Mouse (Mus musculus): ENCODE data around the gene Aadacl2. TPM values are rescaled to one million over a fixed set of nuclear protein-coding genes. Genes with fewer than 3 reads are reported as not detected.

Aadacl2 gene
- not detected in 2 replicates for polyA plus RNA-seq (2015; fragmentation: Nextera tagmentation; extraction: Ambion mirVana)

DNA sequence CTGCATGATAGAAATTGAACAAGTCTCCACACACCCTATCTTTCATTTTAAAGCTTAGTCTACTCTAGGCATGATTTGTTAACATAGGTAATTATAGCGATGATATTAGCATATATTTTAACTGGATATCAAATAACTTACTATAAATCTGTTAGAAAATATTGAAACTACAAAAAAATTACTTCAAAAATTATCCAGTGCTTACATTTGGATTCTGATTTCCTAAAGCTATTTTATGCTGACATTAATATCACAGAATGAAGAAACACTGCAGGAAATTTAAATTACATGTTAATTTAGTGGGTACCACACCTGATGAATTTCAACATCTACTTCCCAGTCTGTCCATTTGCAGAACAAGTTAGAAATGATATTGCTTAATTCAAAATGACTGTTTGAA lies at the start of gene Aadacl2:
TSS of gene Aadacl2 (plus strand) at position 301 of the 400 bp plus-strand sequence.
- H3K4me3 ChIP-seq (ENCODE audit: low read length), result no peak within 1 kb of the TSS
- no peaks in the 10 kb centered on the region for H3K27me3 ChIP-seq (replicated peaks; ENCODE audit: control insufficient read depth, insufficient read depth, low read length)
- no peak within 1 kb of the TSS for H3K27ac ChIP-seq (ENCODE audit: low read depth, low read length)
- H3K36me3 ChIP-seq (ENCODE audit: control insufficient read depth, insufficient read depth, low read length), result no peaks in the 10 kb centered on the region
- no peak within 1 kb of the TSS for H3K4me2 ChIP-seq (ENCODE audit: low read length)
- WGBS, result 77% methylated on average over 1 of the region's 1 CpGs
- no peaks in the 10 kb centered on the region for H3K9me3 ChIP-seq (ENCODE audit: control insufficient read depth, low read length)
- no peak within 1 kb of the TSS for H3K9ac ChIP-seq (ENCODE audit: low read depth, low read length)
- no peak for ATAC-seq
- H3K4me1 ChIP-seq (ENCODE audit: control insufficient read depth, insufficient read depth, low read depth, low read length), result no peaks in the 10 kb centered on the region

GRCm38 (mm10) chr3:59970891-59971290 lies 35.7 kb upstream of the Aadacl2 start:
- 89% methylated on average over 5 of the region's 5 CpGs for WGBS
- H3K27ac ChIP-seq (ENCODE audit: low read depth, low read length), result no peak overlapping the region
- no peaks in the 10 kb centered on the region for H3K9me3 ChIP-seq (ENCODE audit: control insufficient read depth, low read length)
- H3K27me3 ChIP-seq (replicated peaks; ENCODE audit: control insufficient read depth, insufficient read depth, low read length), result no peaks in the 10 kb centered on the region
- no peak for ATAC-seq
- no peaks in the 10 kb centered on the region for H3K4me1 ChIP-seq (ENCODE audit: control insufficient read depth, insufficient read depth, low read depth, low read length)
- H3K4me3 ChIP-seq (ENCODE audit: low read length), result no peak overlapping the region
- no peak overlapping the region for H3K9ac ChIP-seq (ENCODE audit: low read depth, low read length)
- no peaks in the 10 kb centered on the region for H3K36me3 ChIP-seq (ENCODE audit: control insufficient read depth, insufficient read depth, low read length)
- H3K4me2 ChIP-seq (ENCODE audit: low read length), result no peak overlapping the region

DNA sequence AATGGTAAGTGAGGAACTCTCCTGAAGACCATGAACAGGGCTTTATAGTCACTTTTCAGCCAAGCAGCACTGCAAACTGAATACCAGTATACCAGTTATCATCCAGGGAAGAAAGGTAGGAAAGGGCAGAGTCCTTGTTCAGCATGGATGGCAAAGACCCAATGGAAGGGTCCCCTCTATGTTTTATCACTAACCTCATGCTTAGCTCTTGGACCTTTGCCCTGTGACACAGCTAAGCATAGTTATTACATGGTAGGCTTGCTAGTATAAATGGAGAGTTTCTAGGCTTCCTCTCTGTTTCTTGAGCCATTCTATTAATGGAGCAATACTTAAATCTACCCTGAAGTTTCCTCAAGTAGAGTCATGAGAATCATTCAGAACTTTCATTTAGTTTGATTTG lies 32.0 kb upstream of the Aadacl2 start:
- Histone ChIP-seq H3K4me2 (ENCODE audit: low read length) (no peak overlapping the region), H3K9me3 (ENCODE audit: control insufficient read depth, low read length) (no peaks in the 10 kb centered on the region), H3K27ac (ENCODE audit: low read depth, low read length) (no peak overlapping the region), H3K4me3 (ENCODE audit: low read length) (no peak overlapping the region), H3K36me3 (ENCODE audit: control insufficient read depth, insufficient read depth, low read length) (no peaks in the 10 kb centered on the region), H3K9ac (ENCODE audit: low read depth, low read length) (no peak overlapping the region), H3K27me3 (replicated peaks; ENCODE audit: control insufficient read depth, insufficient read depth, low read length) (no peaks in the 10 kb centered on the region), H3K4me1 (ENCODE audit: control insufficient read depth, insufficient read depth, low read depth, low read length) (no peaks in the 10 kb centered on the region)
- ATAC-seq, result no peak

DNA sequence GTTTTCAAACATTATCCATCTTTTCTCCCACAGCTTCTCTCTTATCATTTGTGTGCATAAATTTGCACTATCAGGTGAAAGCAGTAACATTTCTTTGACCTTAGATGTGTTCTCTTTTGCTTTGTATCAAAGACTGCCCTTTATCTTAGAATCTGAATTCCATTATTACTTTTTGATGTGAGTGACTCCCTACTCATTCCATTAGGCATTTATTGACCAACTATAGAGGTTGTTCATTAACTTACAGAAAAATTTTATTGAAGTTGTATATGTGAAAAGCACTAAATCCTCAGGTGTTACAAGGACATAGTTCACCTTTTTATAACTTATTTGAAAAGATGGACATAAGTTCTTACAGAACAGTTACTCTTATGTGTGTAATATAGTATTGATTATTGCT lies 2.9 kb upstream of the Aadacl2 start:
- H3K27ac ChIP-seq (ENCODE audit: low read depth, low read length), result no peak overlapping the region
- H3K4me1 ChIP-seq (ENCODE audit: control insufficient read depth, insufficient read depth, low read depth, low read length), result no peaks in the 10 kb centered on the region
- H3K9me3 ChIP-seq (ENCODE audit: control insufficient read depth, low read length), result no peaks in the 10 kb centered on the region
- no peak overlapping the region for H3K9ac ChIP-seq (ENCODE audit: low read depth, low read length)
- no peak for ATAC-seq
- no peak overlapping the region for H3K4me2 ChIP-seq (ENCODE audit: low read length)
- H3K27me3 ChIP-seq (replicated peaks; ENCODE audit: control insufficient read depth, insufficient read depth, low read length), result no peaks in the 10 kb centered on the region
- no peak overlapping the region for H3K4me3 ChIP-seq (ENCODE audit: low read length)
- no peaks in the 10 kb centered on the region for H3K36me3 ChIP-seq (ENCODE audit: control insufficient read depth, insufficient read depth, low read length)

DNA sequence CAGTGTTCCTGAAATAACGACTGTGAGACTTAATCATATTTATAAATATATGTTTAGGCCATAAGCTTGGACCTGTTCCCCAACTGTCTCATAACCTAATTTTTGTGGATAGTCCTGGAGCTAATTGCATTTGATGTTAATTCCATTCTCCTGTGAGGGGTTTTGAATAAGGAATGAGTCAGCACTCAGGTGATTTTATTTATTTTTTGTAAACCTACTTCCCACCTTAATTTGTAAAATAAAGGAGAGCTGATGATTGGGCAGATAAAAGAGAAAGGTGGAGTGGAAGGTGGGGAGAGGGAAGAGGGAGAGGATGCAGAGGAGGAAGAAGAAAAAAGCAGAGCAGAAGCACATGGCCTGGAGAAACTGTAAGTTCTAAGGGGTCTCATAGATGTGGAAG lies 18.9 kb downstream of the Aadacl2 start, which contains the start of gene Aadac:
TSS of gene Aadac (plus strand) at position 301 of the 400 bp plus-strand sequence.
- no peak for ATAC-seq
- Histone ChIP-seq H3K27me3 (replicated peaks; ENCODE audit: control insufficient read depth, insufficient read depth, low read length) (no peaks in the 10 kb centered on the region), H3K36me3 (ENCODE audit: control insufficient read depth, insufficient read depth, low read length) (no peaks in the 10 kb centered on the region), H3K4me2 (ENCODE audit: low read length) (no peak within 1 kb of the TSS), H3K4me3 (ENCODE audit: low read length) (no peak within 1 kb of the TSS), H3K4me1 (ENCODE audit: control insufficient read depth, insufficient read depth, low read depth, low read length) (no peaks in the 10 kb centered on the region), H3K9ac (ENCODE audit: low read depth, low read length) (no peak within 1 kb of the TSS), H3K27ac (ENCODE audit: low read depth, low read length) (no peak within 1 kb of the TSS), H3K9me3 (ENCODE audit: control insufficient read depth, low read length) (no peaks in the 10 kb centered on the region)
- 71% methylated on average over 1 of the region's 1 CpGs for WGBS

- Histone ChIP-seq H3K36me3 (ENCODE audit: control insufficient read depth, insufficient read depth, low read length) (no peaks in the 10 kb centered on the region), H3K27me3 (replicated peaks; ENCODE audit: control insufficient read depth, insufficient read depth, low read length) (no peaks in the 10 kb centered on the region), H3K4me3 (ENCODE audit: low read length) (no peak overlapping the region), H3K4me2 (ENCODE audit: low read length) (no peak overlapping the region), H3K9ac (ENCODE audit: low read depth, low read length) (no peak overlapping the region), H3K27ac (ENCODE audit: low read depth, low read length) (no peak overlapping the region), H3K4me1 (ENCODE audit: control insufficient read depth, insufficient read depth, low read depth, low read length) (no peaks in the 10 kb centered on the region), H3K9me3 (ENCODE audit: control insufficient read depth, low read length) (no peaks in the 10 kb centered on the region)
- WGBS, result 88% methylated on average over 4 of the region's 4 CpGs
- ATAC-seq, result no peak
These were observed 25.0 kb downstream of the Aadacl2 start for GRCm38 (mm10) chr3:60031511-60031910.

GRCm38 (mm10) chr3:60046221-60046913 lies 39.8 kb downstream of the Aadacl2 start:
- H3K4me2 ChIP-seq (ENCODE audit: low read length), result no peak overlapping the region
- no peak for ATAC-seq
- no peak overlapping the region for H3K27ac ChIP-seq (ENCODE audit: low read depth, low read length)
- no peaks in the 10 kb centered on the region for H3K4me1 ChIP-seq (ENCODE audit: control insufficient read depth, insufficient read depth, low read depth, low read length)
- H3K27me3 ChIP-seq (replicated peaks; ENCODE audit: control insufficient read depth, insufficient read depth, low read length), result no peaks in the 10 kb centered on the region
- H3K4me3 ChIP-seq (ENCODE audit: low read length), result no peak overlapping the region
- no peaks in the 10 kb centered on the region for H3K9me3 ChIP-seq (ENCODE audit: control insufficient read depth, low read length)
- H3K36me3 ChIP-seq (ENCODE audit: control insufficient read depth, insufficient read depth, low read length), result no peaks in the 10 kb centered on the region
- no peak overlapping the region for H3K9ac ChIP-seq (ENCODE audit: low read depth, low read length)
- 80% methylated on average over 3 of the region's 3 CpGs for WGBS

DNA sequence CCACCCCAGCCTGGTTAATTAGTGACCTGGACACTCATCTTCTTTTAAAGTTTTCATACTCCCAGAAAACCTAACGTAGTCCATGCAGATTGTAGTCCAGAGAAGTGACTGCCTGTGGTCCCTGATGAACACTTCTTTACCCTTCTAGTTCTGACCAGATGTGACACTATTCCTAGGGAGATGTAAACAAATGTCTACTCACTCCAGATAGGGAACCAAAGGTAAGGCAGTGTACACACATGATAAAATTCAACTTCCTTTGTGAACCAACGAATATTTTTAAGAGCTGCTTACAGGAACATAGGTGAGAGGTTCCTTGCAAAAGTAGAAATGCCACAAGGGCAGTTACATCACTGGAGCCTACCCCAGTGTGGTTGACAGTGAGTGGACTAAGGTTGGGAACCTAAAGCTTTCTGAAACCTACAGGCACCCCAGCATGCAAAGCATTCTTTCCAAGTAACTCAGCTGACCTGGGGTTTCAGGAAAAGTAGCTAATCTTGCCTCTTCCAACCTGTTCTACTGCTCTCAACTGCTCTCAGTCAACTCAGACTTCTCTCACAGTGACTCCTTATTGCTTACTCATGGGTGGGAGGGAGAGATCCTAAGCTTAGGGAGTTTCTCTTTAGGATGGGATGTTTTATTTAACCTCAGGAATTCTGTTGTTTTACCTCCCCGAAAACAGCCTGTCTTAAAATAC lies 46.8 kb downstream of the Aadacl2 start:
- Histone ChIP-seq H3K9me3 (ENCODE audit: control insufficient read depth, low read length) (no peaks in the 10 kb centered on the region), H3K9ac (ENCODE audit: low read depth, low read length) (no peak overlapping the region), H3K27me3 (replicated peaks; ENCODE audit: control insufficient read depth, insufficient read depth, low read length) (no peaks in the 10 kb centered on the region), H3K4me1 (ENCODE audit: control insufficient read depth, insufficient read depth, low read depth, low read length) (no peaks in the 10 kb centered on the region), H3K4me3 (ENCODE audit: low read length) (no peak overlapping the region), H3K4me2 (ENCODE audit: low read length) (no peak overlapping the region), H3K36me3 (ENCODE audit: control insufficient read depth, insufficient read depth, low read length) (no peaks in the 10 kb centered on the region), H3K27ac (ENCODE audit: low read depth, low read length) (no peak overlapping the region)
- WGBS, result 81% methylated on average over 3 of the region's 3 CpGs
- no peak for ATAC-seq

GRCm38 (mm10) chr3:60053931-60054330 lies 47.4 kb downstream of the Aadacl2 start:
- H3K36me3 ChIP-seq (ENCODE audit: control insufficient read depth, insufficient read depth, low read length), result no peaks in the 10 kb centered on the region
- H3K27ac ChIP-seq (ENCODE audit: low read depth, low read length), result no peak overlapping the region
- WGBS, result 91% methylated on average over 2 of the region's 2 CpGs
- no peak for ATAC-seq
- H3K27me3 ChIP-seq (replicated peaks; ENCODE audit: control insufficient read depth, insufficient read depth, low read length), result no peaks in the 10 kb centered on the region
- H3K4me2 ChIP-seq (ENCODE audit: low read length), result no peak overlapping the region
- H3K4me1 ChIP-seq (ENCODE audit: control insufficient read depth, insufficient read depth, low read depth, low read length), result no peaks in the 10 kb centered on the region
- no peaks in the 10 kb centered on the region for H3K9me3 ChIP-seq (ENCODE audit: control insufficient read depth, low read length)
- no peak overlapping the region for H3K9ac ChIP-seq (ENCODE audit: low read depth, low read length)
- H3K4me3 ChIP-seq (ENCODE audit: low read length), result no peak overlapping the region

All from hindbrain, embryonic 16.5 days (tissue).